Mouse (Mus musculus) thymus, postnatal 14 days (tissue): ENCODE measurements at regions not wholly inside any gene's neighbourhood (a gene's known extent, or its start where the extent isn't known, plus 50 kb on each side); places are given as distances from the start of the nearest gene placed in this dataset.

Experiments
- DNase-seq: peaks from one replicate; pipeline ENCODE4 v3.0.0; 2021

DNA sequence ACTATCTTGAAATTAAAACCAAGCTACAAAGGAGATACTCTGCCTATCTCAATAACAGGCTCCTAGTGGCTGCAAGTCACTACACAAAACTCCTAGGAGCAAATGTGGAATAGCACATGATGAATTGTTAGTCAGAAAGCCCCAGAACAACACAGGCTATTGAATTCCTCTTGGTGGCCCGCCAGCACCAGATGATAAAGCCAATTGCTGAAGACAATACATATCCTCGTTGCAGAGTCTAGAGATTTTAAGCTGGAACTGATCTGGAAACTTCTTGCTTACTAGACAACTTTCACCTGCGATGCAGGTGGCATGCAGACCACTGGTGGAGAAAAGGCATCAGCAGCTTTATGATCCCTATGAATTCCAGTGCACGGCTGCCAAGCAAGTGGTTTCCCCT lies 126.5 kb upstream of the Eya4 start:
- no peak for DNase-seq

DNA sequence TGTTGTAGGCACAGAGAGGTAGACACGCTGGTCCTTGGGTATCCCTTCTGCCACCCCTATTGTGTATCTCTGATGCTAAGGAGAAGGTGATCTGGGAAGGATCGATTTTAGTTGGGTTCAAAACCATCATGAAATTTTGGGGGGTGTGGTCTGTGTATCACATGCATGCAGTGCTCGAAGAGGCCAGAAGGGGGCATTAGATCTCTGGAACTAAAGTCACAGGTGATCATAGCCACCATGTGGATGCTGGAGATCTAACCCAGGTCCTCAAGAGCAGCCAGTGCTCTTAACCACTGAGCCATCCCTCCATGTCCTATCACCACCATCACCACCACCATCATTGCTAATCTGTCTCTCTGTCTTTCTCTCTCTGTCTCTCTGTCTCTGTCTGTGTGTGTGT lies 100.4 kb upstream of the Eya4 start:
- DNase-seq: peak; percentile 6

DNA sequence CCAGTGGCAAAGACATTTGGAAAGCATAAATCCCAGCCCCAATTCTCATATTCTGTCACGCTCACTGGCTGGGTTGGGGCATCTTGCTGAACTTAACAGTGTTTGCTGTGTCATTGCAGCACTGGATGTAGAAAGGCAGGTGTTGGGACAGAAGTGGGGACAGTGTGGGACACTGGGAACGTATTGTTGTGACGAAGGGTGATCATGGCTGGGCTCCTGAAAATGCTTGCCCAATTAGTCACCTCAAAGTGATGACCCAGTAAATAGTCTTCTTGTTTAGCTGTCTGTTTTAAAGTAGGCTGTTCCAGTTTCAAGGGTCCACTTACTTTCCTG lies 100.0 kb upstream of the Eya4 start:
- no peak for DNase-seq

DNA sequence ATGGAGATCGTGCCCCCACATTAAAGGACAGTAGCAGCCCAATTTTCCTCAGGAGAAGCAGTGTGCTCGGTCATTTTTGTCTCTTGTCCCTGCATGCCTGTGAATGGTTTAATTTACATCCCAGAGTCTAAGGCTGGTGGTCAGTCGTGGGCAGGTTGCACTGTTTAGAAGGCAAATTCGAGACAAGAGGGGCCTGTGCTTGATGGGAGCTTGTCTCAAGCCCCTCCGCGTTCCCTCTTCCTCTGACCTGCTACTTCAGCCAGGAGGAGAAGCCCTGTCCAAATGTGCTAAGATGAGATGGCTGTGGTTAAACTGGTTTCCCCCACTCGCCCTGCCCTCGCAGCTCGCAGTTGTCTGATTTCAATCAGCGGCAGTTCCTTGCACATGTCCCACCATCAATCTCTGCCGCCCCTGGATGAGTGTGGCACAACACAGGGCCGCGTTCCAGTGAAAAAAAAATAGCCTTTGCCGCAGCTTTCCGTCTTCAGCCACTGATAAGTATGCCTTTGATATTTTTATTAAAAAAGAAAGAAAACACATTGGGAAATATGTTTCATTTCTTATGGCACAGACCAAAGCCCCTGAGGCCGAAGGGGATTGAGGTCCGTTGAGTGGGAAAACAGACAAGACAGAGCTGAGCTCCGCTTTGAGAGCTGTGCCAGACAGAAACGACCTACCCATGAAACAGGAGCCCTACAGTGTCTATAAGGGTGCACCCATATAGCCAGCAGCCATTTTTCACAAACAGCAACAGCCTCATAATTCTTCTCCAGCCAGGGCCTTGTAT lies 99.5 kb upstream of the Eya4 start:
- no peak for DNase-seq

GRCm38 (mm10) chr10:23448976-23449859 lies 98.6 kb upstream of the Eya4 start:
- DNase-seq: no peak

- DNase-seq: no peak
Measured at GRCm38 (mm10) chr10:23430376-23430775, 79.8 kb upstream of the Eya4 start.

DNA sequence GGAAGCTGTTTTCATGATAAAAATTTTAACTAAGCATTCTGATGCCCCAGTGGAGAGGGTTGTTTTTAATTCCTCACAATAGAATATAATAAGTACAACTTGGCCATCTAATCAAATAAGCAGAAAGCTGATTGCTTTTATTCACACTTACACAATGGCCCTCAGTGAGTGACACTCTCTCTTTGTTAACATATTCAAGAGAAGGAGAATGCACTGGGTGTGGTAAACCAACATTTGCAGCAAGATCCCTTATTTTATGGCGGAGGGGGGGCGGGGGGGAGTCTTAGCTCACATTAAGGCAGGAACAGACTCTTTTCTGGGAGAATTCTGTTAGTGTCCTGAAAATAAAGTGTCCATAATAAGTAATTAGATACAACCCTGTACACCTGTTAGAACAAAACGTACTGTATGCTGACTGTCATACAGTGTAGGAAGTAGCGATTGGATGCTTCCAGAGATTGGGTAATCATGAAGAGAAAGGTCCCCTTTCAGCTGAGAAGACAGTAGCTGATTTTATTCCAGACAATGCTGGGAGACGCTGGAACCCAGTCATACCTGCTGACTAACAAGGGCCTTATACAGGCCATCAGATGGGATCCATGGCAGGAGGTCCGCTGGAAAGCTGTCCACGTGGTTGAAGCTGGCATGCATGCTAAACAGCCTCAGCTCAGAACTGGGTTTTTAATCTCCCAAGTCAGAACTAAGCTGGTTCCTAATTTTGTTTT lies 63.4 kb upstream of the Eya4 start:
- no peak for DNase-seq

DNA sequence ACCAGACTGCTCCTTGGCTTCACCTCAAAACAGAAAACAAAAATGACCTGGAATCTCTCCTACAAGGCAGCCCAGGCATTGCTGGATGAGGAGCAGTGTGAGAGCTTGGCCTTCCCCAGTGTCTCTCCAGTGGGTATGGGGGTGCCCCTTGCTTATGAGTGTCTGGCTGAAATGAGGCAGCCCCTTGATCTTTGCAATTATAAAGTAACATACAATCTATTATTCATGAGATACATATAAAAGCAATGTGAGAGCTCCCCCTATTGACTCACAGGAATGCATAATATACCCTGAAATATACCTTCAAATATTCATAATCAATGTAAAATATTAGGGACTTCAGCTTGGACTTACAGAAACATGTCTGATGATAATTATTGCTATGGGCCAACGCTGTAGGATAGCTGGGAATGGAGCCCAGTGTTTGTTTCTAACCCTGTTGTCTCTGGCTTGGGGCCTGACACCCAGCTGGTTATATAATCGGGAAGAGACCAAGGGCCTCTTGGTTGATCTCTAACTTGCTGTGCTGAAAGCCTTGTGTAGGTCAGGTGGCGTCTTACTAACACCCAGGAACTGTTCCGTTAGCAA lies 52.9 kb upstream of the Eya4 start:
- no peak for DNase-seq
